Comparison of ENCODE assay signal across 13 mouse cellular contexts in genomic region chr10:8785451-8786145, GRCm38 (mm10).
DNase-seq lines count a peak whose midpoint lies in the region; ATAC-seq lines count a peak whose summit lies in the region.
"Had no signal": no experiment of that assay in that cellular context is flagged by ENCODE, and none has a peak within 500 bp of the region (broad histone marks: within the 10 kb centered on the region; RNA-seq: fewer than 3 reads in every experiment).

No protein-coding gene starts in this region.

- no peak overlapping the region for H3K27ac ChIP-seq in heart, embryonic 11.5 days (ENCODE audit: low read depth, low read length)
- no peak overlapping the region for H3K27ac ChIP-seq in liver, embryonic 15.5 days (replicated peaks)
- H3K27ac ChIP-seq in liver, embryonic 12.5 days, result no peak overlapping the region
- H3K27ac ChIP-seq in kidney, embryonic 14.5 days (ENCODE audit: low read depth, low read length), result peak overlapping the region; percentile 67; the same call in 1 of the 2 replicates
- H3K27ac ChIP-seq in neural tube, embryonic 15.5 days (replicated peaks), result peak overlapping the region; percentile 7; the same call in 1 of the 2 replicates
- H3K27ac ChIP-seq: embryonic facial prominence, embryonic 15.5 days; liver, embryonic 13.5 days had no signal

- ATAC-seq in heart, embryonic 11.5 days (replicated peaks; ENCODE audit: insufficient number of reproducible peaks, low FRiP score, low TSS enrichment), result no peak
- no peak for ATAC-seq in liver, embryonic 15.5 days (ENCODE audit: insufficient read depth)
- ATAC-seq in liver, embryonic 12.5 days, result no peak
- ATAC-seq in kidney, embryonic 14.5 days (ENCODE audit: low FRiP score, low TSS enrichment), result peak; percentile 76
- ATAC-seq in neural tube, embryonic 15.5 days (ENCODE audit: low FRiP score), result no peak

- H3K9ac ChIP-seq in heart, embryonic 11.5 days (ENCODE audit: low read depth, low read length), result no peak overlapping the region
- H3K9ac ChIP-seq in liver, embryonic 15.5 days, result no peak overlapping the region
- H3K9ac ChIP-seq in liver, embryonic 12.5 days, result no peak overlapping the region
- no peak overlapping the region for H3K9ac ChIP-seq in kidney, embryonic 14.5 days (ENCODE audit: low read depth, low read length)
- no peak overlapping the region for H3K9ac ChIP-seq in neural tube, embryonic 15.5 days (replicated peaks)
- H3K9ac ChIP-seq: embryonic facial prominence, embryonic 15.5 days; liver, embryonic 13.5 days had no signal

- peaks cover 7% of the 10 kb centered on the region; the same call in 1 of the 2 replicates for H3K4me1 ChIP-seq in heart, embryonic 11.5 days (ENCODE audit: control insufficient read depth, insufficient read depth, low read length)
- peaks cover 13% of the 10 kb centered on the region; the same call in 1 of the 2 replicates for H3K4me1 ChIP-seq in liver, embryonic 15.5 days (replicated peaks)
- H3K4me1 ChIP-seq in liver, embryonic 12.5 days, result peaks cover 22% of the 10 kb centered on the region
- peaks cover 11% of the 10 kb centered on the region for H3K4me1 ChIP-seq in kidney, embryonic 14.5 days (ENCODE audit: control insufficient read depth, insufficient read depth, low read length)
- H3K4me1 ChIP-seq in neural tube, embryonic 15.5 days, result 0 out of 2 replicates have a peak, but pooled peaks cover 4% of the 10 kb centered on the region

- H3K27me3 ChIP-seq in heart, embryonic 11.5 days (ENCODE audit: control insufficient read depth, insufficient read depth, low read length), result no peaks in the 10 kb centered on the region
- H3K27me3 ChIP-seq in liver, embryonic 15.5 days, result no peaks in the 10 kb centered on the region
- H3K27me3 ChIP-seq in liver, embryonic 12.5 days (replicated peaks), result no peaks in the 10 kb centered on the region
- no peaks in the 10 kb centered on the region for H3K27me3 ChIP-seq in kidney, embryonic 14.5 days (ENCODE audit: control insufficient read depth, insufficient read depth, low read length)
- H3K27me3 ChIP-seq in neural tube, embryonic 15.5 days (replicated peaks), result no peaks in the 10 kb centered on the region
- H3K27me3 ChIP-seq: embryonic facial prominence, embryonic 15.5 days; liver, embryonic 13.5 days had no signal

- H3K4me2 ChIP-seq in heart, embryonic 11.5 days, result no peak overlapping the region
- peak overlapping the region; percentile 1; the same call in 1 of the 2 replicates for H3K4me2 ChIP-seq in liver, embryonic 15.5 days
- H3K4me2 ChIP-seq in liver, embryonic 12.5 days, result no peak overlapping the region
- H3K4me2 ChIP-seq in kidney, embryonic 14.5 days (replicated peaks; ENCODE audit: low read depth, low read length), result no peak overlapping the region
- H3K4me2 ChIP-seq in neural tube, embryonic 15.5 days, result no peak overlapping the region
- H3K4me2 ChIP-seq: embryonic facial prominence, embryonic 15.5 days; liver, embryonic 13.5 days had no signal

- no peak overlapping the region for H3K4me3 ChIP-seq in heart, embryonic 11.5 days (ENCODE audit: low read depth, low read length)
- H3K4me3 ChIP-seq in liver, embryonic 15.5 days (replicated peaks), result no peak overlapping the region
- H3K4me3 ChIP-seq in liver, embryonic 12.5 days, result no peak overlapping the region
- H3K4me3 ChIP-seq in kidney, embryonic 14.5 days (ENCODE audit: low read length), result no peak overlapping the region
- no peak overlapping the region for H3K4me3 ChIP-seq in neural tube, embryonic 15.5 days (replicated peaks)
- H3K4me3 ChIP-seq: embryonic facial prominence, embryonic 15.5 days; liver, embryonic 13.5 days had no signal

- no peaks in the 10 kb centered on the region for H3K9me3 ChIP-seq in heart, embryonic 11.5 days (replicated peaks; ENCODE audit: control insufficient read depth, low read length)
- no peaks in the 10 kb centered on the region for H3K9me3 ChIP-seq in liver, embryonic 15.5 days (replicated peaks)
- H3K9me3 ChIP-seq in liver, embryonic 12.5 days (replicated peaks), result no peaks in the 10 kb centered on the region
- no peaks in the 10 kb centered on the region for H3K9me3 ChIP-seq in kidney, embryonic 14.5 days (ENCODE audit: control insufficient read depth, low read length)
- H3K9me3 ChIP-seq in neural tube, embryonic 15.5 days (replicated peaks), result no peaks in the 10 kb centered on the region
- H3K9me3 ChIP-seq: embryonic facial prominence, embryonic 15.5 days; liver, embryonic 13.5 days had no signal

- H3K36me3 ChIP-seq in heart, embryonic 11.5 days (ENCODE audit: control insufficient read depth, insufficient read depth, low read length), result no peaks in the 10 kb centered on the region
- H3K36me3 ChIP-seq in liver, embryonic 15.5 days (replicated peaks), result no peaks in the 10 kb centered on the region
- no peaks in the 10 kb centered on the region for H3K36me3 ChIP-seq in liver, embryonic 12.5 days
- peaks cover 5% of the 10 kb centered on the region; the same call in 1 of the 2 replicates for H3K36me3 ChIP-seq in kidney, embryonic 14.5 days (ENCODE audit: control insufficient read depth, insufficient read depth, low read length)
- H3K36me3 ChIP-seq in neural tube, embryonic 15.5 days, result no peaks in the 10 kb centered on the region
- H3K36me3 ChIP-seq: liver, embryonic 13.5 days had no signal

- peak; percentile 94 for DNase-seq in heart, adult 11 months
- no peak for DNase-seq in right cerebral cortex, postnatal 10 days (ENCODE audit: low spot score in 2 of 2)
- DNase-seq in urinary bladder, postnatal 36 days (ENCODE audit: low spot score in 2 of 2), result no peak
- DNase-seq: adrenal gland, adult 8-10 months; cerebellum, postnatal 10 days; gastrocnemius, postnatal 14 days; liver, embryonic 13.5 days had no signal

- 44% methylated on average over 11 of the region's 11 CpGs for WGBS in heart, embryonic 11.5 days (ENCODE audit: insufficient replicate concordance)
- WGBS in liver, embryonic 15.5 days (ENCODE audit: insufficient replicate concordance), result 55% methylated on average over 11 of the region's 11 CpGs
- 60% methylated on average over 11 of the region's 11 CpGs for WGBS in liver, embryonic 12.5 days (ENCODE audit: insufficient replicate concordance)
- WGBS in kidney, embryonic 14.5 days, result 23% methylated on average over 11 of the region's 11 CpGs
- 19% methylated on average over 11 of the region's 11 CpGs for WGBS in neural tube, embryonic 15.5 days

Comparison
In these comparisons a context has a peak if more than half of its experiments do, and no peak if none do; other contexts are left out.
1. H3K27ac ChIP-seq: peak in kidney, embryonic 14.5 days (single experiment) and neural tube, embryonic 15.5 days (single experiment); none in heart, embryonic 11.5 days (single experiment), liver, embryonic 15.5 days (single experiment) and liver, embryonic 12.5 days (single experiment).